Mouse (Mus musculus): ENCODE measurements around the gene Medag.

DNA sequence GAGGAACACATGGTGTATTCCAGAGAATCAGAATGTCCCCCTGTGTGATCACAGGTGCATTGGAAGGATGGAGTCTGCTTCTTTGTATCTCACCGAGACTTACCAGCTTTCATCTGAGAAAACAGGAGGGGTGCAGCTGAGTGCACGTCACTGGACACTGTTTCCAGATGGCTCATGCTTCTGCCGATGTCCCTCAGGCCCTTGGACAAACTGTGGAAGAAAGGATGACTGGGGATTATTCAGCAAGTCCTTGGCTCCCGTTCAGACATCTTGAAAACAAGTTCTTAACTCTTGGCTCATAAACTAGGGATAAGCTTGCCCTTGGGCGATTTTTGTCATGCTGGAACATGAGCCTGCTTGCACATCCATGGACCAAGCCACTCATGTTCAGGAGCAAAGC lies 8.2 kb upstream of the Medag start:
- TF ChIP-seq POLR2A (IDR thresholded peaks at IDR 0.05; ENCODE audit: insufficient read length, low read depth): no peak
- no peak for TF ChIP-seq TCF3 (IDR thresholded peaks at IDR 0.05; ENCODE audit: insufficient read length, low read depth)
- TF ChIP-seq MAX (IDR thresholded peaks at IDR 0.05; ENCODE audit: low read depth): no peak
- no peak for TF ChIP-seq MYOD1 (IDR thresholded peaks at IDR 0.05; ENCODE audit: control insufficient read depth in 1 of 3, insufficient read length in 2 of 3, low read depth in 2 of 3)
- TF ChIP-seq USF1 (IDR thresholded peaks at IDR 0.05; ENCODE audit: low read depth): no peak
- no peak for TF ChIP-seq POLR2AphosphoS2 (IDR thresholded peaks at IDR 0.05; ENCODE audit: insufficient read length, low read depth)
- no peak for TF ChIP-seq E2F4 (IDR thresholded peaks at IDR 0.05; ENCODE audit: insufficient read depth)
- no peak for TF ChIP-seq SRF (IDR thresholded peaks at IDR 0.05; ENCODE audit: control insufficient read depth, insufficient read length, low read depth)
- no peak for TF ChIP-seq MYOG (IDR thresholded peaks at IDR 0.05; ENCODE audit: control insufficient read depth in 1 of 3, insufficient read depth in 1 of 3, insufficient read length in 2 of 3, low read depth in 2 of 3)
- no peak for TF ChIP-seq TCF12 (IDR thresholded peaks at IDR 0.05; ENCODE audit: insufficient read depth, poor library complexity, severe bottlenecking)
- no peak for TF ChIP-seq CEBPB (IDR thresholded peaks at IDR 0.05; ENCODE audit: insufficient read depth, poor library complexity, severe bottlenecking)
- no peak for TF ChIP-seq REST (IDR thresholded peaks at IDR 0.05; ENCODE audit: insufficient read depth, insufficient read length)

Data from myocyte (in vitro differentiated cells).